Mouse (Mus musculus): Measurements from ENCODE around the gene Per1.

The Per1 gene

GRCm38 (mm10) chr11:69118765-69119164 lies 23.7 kb downstream of the Per1 start:
- DNase-seq = peak; percentile 88 to 91

- no peak for DNase-seq
These were observed 24.6 kb downstream of the Per1 start for GRCm38 (mm10) chr11:69119446-69120155.

DNA sequence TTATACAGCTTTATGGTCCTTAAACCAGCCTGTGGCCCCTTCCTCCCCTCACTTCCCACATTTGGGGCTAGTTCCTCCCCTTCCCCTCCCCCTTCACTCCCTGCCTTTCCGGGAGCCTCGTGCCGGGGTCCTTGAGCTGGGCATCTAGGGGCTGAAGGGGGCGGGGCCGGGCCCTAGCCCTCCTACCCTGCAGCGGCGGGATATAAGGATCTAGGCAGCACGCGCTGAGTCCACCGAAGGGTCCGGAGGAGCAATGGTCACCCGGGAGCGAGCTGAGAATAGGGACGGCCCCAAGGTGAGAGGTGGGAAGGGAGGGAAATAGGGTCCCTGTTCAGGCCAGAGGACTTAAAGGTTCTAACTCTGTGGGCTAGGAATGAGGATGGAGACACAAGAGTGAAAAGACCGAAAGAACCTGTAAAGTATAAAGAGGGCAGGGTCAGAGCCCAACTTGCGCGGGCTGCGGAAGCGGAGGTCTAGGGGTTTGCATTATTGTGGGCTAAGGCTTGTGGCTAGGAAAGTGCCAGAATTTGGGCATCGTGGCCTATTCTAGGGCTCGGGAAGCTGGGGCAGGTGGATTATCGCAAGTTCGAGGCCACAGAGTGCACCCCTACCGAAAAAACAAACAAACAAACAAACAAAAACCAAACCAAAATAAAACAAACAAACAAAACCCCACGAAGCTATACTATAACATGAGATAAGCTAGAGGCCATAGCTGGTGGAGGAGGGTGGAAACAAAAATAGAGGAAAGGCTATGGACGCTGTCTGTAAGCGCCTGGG lies 25.4 kb downstream of the Per1 start, which contains the start of gene Hes7:
Hes7 (plus strand) TSS at position 184 of the 780 bp plus-strand sequence.
- no peak for DNase-seq

- no peak for DNase-seq
These were observed 26.2 kb downstream of the Per1 start for GRCm38 (mm10) chr11:69121001-69121740.

DNA sequence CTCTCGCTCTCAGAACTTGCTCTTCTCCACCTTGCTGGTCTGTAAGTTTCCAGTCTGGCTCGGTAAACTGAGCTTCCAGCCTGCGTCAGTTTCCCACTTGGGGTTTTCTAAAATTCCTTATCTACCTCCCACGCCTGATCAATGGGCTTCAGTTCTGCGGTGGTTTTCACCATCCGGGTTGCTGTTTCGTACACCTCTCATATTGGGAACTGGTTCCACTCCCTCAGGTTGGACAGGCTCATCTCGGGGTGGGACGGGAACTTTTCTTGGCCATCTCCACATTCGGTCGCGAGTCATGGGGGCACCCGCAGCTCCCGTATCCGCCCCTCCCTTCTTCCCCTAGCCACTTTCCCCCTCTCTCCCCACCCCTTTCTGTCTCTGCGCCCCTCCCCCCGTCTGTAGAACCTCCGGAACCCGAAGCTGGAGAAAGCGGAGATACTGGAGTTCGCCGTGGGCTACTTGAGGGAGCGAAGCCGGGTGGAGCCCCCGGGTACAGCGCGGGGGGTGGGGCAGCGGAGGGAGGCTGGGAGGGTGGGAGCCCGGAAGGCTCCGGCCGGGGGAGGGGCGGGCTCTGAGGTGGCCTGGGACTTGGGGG lies 26.8 kb downstream of the Per1 start:
- peak in 1 of 2 experiments; percentile 36 for DNase-seq

GRCm38 (mm10) chr11:69122336-69122951 lies 27.4 kb downstream of the Per1 start, which contains the start of gene 9130213A22Rik:
9130213A22Rik (minus strand) TSS chr11:69122589.
- peak; percentile 80 to 85 for DNase-seq

DNA sequence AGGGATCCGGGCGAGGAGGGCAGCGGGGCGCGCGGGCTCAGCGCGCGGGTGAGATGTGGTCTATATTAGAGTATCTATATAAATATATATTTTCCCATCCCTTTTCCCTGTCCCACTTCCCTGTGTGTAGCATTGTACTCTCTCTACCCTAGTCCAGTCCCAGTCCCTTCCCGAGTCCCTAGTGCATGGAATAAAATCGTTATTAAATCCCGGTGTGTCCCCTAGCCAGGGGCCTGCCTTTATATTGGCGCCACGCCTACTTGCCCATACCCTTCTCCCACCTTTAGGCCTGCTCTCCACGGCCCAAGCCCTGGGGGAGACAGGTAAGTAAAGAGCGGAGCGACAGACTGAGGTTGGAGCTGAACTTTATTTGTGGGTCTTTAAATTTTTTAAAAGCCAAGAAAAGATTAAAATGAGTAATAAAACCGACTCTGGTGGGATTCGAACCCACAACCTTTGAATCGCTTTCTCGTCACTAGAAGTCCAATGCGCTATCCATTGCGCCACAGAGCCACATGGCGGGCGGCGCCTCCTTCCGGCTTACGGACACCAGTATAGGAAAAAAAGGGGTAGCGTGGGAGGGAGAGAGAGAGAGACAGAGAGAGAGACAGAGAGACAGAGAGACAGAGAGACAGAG lies 28.2 kb downstream of the Per1 start:
- peak; percentile 87 to 92 for DNase-seq

DNA sequence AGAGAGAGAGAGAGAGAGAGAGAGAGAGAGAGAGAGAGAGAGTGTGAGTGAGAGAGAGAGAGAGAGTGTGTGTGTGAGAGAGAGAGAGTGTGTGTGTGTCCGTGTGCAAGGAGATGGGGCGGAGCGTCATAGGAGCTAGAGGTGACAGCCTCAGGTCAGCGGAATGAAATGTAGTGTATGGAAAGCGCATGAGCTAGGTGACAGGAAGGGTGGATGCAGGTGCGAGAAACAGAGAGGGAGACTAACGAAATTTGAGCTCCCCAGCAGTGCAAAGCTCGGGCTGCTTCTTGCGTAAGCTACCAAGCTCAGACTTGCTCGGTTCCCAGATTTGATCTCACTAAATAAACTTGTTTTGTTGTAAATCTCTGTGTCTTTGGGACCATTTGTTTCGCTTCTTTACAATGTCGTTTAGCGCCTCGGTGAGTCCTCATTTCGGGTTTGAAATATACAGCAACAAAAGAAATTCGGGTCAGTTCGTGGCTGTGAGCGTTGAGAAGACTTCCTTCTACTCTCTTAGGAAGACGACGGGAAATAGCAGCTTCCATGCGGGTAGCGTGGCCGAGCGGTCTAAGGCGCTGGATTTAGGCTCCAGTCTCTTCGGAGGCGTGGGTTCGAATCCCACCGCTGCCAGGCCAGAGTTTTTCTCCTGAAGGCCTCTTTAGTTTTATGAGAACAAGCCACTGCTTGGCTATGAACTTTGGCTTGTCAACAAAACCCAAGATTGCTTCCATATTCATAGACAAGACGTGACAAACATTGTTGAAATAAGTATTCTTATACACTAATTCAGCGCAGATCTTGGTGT lies 28.9 kb downstream of the Per1 start:
- DNase-seq = peak; percentile 90 to 96

DNA sequence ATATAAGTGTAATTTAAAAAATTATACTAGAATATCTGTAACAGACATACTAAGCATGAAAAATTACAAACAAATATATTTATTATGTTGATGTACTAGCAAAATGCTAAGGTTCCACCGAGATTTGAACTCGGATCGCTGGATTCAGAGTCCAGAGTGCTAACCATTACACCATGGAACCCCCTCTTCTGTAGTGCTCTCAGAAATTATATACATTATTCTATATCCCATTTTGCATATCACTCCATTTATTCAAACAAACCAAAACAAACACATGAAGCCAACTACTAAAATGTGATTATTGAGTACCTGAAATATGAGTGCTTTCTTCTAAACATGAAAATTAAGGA lies 29.5 kb downstream of the Per1 start:
- peak; percentile 67 to 75 for DNase-seq

DNA sequence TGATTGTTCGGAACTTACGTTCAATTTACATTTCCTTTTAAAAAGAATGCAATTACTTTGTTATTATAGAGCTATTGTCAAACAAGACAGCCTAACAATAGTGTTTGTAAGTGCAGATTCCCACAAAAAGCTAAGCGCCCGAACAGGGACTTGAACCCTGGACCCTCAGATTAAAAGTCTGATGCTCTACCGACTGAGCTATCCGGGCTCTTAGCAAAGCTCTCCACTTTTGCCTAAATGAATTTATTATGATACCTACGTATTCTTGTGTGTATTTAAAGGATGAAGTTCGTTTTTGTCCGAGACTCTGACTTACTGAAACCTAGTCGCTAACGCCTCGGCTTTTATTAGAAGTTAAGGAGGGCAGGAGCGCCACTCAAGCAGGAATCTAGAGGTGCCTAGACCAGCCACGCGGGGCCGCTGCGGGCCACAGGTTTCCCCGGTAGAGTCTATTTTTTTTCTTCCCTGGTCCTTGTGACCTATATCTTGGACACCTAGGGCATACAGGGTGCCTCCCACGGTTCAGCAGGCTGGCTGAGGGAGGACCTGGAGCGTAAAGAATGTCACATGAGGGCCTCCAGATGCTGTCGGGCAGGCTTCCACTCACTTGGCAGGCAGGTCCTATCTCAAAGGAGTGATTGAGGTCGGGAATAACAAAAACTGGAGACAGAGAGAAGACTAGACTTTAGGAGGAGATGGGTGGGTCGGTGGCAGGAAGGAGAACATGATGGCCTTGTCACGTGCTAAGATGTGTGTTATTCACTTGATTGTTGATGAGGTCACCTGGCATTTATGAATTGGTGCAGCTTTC lies 30.2 kb downstream of the Per1 start:
- peak; percentile 85 to 91 for DNase-seq

DNA sequence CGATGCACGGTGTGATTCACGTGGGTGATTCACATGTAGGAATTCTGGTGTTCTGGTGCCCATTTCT lies 30.7 kb downstream of the Per1 start, which contains the start of gene Aloxe3:
Aloxe3 (plus strand) TSS at position 45 of the 67 bp plus-strand sequence.
- DNase-seq = no peak

DNA sequence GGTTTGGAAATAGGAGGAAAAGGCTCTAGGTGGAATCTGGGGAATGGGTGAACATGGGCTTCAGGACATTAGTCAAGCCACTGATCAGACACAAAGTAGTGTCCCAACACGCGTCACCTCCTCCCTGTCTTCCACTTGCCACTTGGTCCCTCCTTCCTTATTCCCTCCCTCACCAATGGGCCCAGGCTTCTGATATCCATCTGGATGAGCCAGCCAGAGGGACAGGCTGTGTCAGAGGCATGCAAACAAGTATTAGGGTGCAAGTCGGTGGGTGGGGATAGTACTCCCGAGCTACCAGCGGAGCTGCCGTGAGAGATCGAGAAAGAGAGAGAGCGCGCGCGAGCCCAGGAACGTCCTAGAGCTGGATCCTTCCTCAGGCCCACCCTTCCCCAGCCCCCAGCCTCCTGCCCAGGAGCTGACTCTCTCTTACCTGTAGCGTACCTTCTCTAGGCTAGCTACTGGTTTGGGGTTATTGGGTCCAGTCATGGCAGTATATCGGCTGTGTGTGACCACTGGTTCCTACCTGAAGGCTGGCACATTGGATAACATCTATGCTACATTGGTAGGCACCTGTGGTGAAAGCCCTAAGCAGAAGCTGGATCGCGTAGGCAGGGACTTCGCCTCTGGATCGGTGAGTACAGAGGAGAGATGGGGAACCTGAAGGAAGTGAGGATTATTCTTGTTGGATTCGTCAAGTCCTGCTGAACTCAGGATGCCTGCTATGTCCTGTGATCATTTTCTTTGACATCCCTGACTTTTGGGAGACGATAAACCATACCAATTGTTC lies 31.1 kb downstream of the Per1 start:
- DNase-seq = no peak

DNA sequence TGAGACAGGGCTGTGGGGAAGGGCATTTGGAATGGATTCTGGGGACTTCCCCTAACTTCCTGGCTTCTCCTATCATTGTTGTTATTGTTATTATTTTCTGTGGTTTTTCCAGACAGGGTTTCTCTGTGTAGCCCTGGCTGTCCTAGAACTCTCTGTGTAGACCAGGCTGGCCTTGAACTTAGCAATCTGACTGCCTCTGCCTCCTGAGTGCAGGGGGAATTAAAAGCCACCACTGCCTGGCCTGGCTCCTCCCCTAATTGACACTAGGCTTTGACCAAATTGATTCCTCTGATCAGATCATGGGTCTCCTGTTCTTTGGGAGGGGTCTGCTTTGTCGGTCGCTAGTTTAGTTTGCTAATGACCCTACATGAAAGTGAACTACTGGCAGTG lies 31.7 kb downstream of the Per1 start:
- DNase-seq = no peak

DNA sequence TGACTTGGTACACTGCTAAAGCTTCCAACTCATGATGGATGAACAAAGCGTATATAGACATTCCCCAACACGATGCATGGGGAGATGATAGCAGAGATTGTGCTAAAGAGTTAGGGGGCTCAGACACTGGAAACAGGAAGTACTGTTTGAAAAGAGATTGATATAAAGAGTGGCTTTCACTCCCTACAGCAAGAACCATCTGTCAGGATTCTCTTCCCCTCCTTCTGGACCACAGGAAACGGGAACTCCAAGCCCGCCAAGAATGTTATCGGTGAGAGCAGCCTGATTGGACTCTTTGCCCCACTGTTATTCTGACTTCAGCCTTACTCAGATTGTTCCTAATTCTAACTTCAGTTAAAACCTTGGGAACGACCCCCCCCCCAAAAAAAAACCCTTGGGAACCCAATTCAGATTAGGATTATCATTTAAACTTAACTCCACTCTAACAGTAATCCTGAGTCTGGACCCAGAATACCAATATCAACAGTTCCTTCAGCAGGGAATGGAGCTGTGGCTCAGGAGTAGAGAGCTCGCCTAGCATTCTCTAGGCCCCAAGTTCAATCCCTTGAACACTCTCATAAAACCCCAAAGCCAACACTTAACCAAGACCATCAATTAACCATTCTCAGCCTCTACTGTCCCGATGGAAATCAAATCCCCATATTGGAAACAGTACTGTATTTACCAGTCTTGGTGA lies 33.6 kb downstream of the Per1 start:
- DNase-seq = no peak

- no peak for DNase-seq
These were observed 38.5 kb downstream of the Per1 start for GRCm38 (mm10) chr11:69133566-69133922.

DNA sequence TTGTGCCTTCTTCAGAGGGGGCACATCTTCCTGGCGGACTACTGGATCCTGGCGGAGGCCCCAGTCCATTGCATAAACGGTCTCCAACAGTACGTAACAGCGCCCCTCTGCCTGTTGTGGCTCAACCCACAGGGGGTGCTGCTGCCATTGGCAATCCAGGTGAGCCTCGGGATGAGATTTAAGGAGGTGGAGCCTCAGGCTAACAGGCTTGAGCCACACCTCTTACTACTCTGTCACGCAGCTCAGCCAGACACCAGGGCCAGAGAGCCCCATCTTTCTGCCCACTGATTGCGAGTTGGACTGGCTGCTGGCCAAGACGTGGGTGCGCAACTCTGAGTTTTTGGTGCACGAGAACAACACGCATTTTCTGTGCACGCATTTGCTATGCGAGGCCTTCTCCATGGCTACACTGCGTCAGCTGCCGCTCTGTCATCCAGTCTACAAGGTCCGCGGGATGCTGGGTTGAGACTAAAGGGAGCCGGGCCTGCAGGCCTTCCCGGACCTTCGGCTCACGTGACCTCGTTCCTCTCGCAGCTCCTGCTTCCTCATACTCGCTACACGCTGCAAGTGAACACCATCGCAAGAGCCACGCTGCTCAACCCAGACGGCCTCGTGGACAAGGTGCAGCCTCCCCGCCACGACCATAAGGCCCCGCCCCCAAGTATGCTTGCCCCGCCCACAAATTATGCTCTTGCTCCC lies 39.1 kb downstream of the Per1 start:
- DNase-seq = peak in 1 of 2 experiments; percentile 28

DNA sequence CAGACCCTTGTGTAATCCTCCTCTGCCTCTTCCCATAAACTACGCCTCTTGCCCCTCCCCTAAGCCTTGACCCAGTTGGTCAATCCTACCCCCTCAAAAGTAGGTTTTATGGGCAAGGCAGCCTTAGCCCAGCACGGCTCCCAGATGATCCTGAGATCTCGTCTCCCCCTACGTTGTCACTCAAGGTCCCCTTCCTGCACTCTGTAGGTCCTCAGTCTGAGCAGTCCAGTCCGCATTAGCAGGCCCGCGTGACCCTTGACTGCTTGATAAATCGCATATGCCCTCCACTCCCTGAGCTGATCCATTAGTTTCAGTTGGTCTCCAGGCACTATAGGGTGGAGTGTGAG lies 39.6 kb downstream of the Per1 start:
- DNase-seq = no peak

DNA sequence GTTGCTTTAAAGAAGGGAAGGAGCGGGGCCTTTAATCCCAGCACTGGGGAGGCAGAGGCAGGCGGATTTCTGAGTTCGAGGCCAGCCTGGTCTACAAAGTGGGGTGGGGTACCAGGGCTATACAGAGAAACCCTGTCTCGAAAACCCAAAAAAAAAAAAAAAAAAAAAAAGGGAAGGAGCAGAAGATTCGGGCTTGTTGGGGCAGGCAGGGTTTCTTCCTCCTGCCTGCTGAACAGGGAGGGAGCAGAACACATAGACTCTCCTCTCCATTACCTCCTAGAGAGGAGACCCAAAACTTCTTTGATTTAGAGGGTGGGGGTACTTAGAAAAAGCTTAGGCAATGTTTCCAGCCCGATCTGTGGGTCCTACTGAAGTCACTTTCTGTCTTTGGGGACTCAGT lies 40.3 kb downstream of the Per1 start:
- DNase-seq = no peak

DNA sequence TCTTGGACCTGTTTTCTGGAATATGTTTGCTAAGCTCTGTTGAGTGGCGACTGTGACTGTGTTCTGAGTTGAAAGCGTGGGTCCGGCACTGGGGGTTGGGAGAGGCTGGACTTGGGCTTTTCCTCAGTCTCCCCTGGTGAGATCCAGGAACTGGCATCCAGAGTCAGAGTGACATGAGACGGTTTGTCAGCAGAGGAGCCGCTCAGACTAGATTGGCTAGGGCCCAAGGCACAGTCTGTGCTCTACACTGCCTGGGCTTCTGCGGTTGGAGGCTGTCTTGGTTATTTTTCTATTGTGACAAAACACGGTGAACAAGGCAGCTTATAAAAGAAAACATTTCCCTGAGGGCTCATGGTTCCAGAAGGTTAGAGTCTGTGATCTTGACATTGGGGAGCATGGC lies 52.5 kb downstream of the Per1 start:
- DNase-seq = no peak
